Mouse (Mus musculus) hematopoietic stem cell, adult 5-6 weeks (primary cell): Measurements from ENCODE around the gene Gfi1b. TPM values are rescaled to one million over a fixed set of nuclear protein-coding genes. Genes with fewer than 3 reads are reported as not detected.

ENCODE experiments used
- ATAC-seq, 2 experiments: fragments of 125-278 bp in 1 of 2; replicated peaks in 1 of 2; 2 replicates each; pipeline ENCODE4 v1.8.0; 2016 to 2017; ENCODE audit warnings: inconsistent platforms in 2 of 2, mild to moderate bottlenecking in 2 of 2, moderate number of reproducible peaks in 2 of 2, low read depth in 1 of 2, moderate TSS enrichment in 1 of 2; ENCODE audit not compliant: low FRiP score in 2 of 2, poor library complexity in 2 of 2, severe bottlenecking in 2 of 2, insufficient read depth in 1 of 2, low TSS enrichment in 1 of 2
- total RNA-seq: library from RNA; stranded (forward); fragments of 172-1452, 232-1000 nt; gene quantifications from 2 replicates; pipeline ENCODE4 v1.2.3, GENCODE M21; 2017

The Gfi1b gene
- total RNA-seq, result 16.4 and 23.5 TPM in 2 replicates

DNA sequence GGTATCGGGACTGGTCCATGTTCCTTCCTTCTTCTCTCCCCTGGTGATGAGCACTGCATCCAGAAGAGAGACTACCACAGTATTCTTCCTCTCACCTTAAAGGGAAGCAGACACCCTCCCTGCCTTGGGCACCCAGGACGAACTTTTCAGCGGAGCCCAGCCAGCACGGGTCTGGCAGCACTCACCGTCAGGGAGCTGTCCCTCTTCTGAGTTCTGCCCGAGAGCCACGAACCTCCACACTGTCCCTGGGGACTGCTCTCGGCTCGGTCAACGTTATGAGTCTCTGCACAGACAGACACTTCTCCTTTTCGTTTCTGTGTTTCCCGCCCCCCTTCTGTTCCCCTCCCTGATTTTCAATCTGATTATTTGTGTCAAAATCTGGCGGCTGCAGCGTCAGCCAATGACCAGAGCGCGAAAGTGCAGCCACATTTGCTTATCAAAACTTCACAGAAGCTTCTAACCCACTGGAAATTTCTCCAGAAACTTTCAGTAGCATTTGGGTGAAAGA is at the start of gene Gfi1b:
TSS of gene Gfi1b (minus strand) at position 319 of the 508 bp plus-strand sequence.
- ATAC-seq, result peak; percentile 73 to 75

DNA sequence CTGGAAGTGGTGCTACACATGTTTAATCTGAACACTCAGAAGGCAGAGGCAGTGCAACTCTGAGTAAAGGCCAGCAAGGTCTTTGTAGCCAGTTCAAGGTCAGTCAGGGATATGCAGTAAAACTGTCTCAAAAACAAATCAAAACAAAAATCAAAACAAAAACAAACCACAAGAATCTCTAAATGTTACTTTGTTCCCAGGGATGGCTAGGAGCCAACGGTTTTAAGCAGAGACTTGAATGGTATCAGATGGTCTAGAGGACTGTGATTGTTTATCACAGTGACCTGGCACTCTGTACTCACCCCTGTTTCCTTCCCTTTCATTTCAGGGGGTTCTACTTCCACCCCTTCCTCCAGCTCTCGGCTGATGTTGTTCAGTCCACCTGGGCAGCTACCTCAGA is 49.7 kb upstream of the Gfi1b start:
- no peak for ATAC-seq

DNA sequence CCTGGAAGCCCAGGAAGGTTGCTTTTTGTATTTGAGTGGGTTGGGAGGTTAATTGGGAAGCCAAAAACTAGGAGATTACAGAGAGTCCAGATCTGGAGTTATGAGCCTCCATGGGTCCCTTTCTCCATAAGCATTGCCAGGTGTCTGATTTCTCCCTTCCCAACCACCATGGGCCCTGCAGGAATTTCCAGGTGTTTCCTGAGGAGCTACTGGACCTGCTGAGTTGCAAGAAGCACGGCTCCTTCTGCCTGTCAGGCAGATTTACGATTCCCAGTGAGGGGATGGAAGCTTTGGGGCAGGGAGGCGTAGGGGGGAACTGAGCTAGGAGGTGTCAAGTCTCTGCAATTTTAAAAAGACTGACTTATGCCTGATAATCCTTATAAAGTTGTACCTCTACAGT is 44.0 kb upstream of the Gfi1b start:
- ATAC-seq, result no peak

DNA sequence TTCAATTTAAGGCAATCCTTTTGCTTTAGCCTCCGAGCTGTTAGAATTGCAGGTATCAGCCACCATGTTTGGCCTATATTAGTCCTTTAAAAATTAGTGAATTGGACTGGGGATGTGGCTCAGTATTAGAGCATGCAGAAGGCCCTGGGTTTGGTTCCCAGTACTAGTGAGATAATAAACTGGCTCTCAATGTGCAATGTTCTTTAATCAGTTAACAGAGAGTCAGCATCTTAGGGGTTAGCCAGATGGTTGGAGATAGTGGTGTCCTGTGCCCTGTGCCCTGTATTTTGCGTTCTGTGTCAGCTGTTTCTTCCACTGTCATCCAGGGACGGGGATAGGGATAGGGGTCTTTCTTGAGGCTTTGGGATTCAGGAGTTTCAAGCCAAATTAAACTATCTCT is 41.1 kb upstream of the Gfi1b start:
- ATAC-seq, result no peak

DNA sequence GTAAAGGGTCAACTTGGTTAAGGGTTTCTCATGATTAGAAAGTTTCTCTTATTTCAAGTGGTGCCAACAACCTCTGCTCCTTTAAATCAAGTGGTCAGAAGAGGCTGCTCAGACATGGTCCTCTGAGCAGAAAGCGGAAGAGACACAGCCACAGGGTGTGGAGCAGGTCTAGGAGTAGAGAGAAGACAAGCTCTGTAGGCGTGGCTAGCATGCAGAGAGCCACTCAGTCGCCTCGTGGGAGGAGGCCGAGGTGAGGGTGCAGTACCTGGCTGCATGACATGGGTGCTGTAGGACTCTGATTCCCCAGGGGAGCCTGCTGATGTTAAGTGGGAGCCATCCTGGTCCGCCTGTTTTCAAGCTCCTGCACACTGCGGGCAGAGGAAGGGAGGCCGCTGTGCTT is 34.4 kb upstream of the Gfi1b start:
- ATAC-seq, result no peak

DNA sequence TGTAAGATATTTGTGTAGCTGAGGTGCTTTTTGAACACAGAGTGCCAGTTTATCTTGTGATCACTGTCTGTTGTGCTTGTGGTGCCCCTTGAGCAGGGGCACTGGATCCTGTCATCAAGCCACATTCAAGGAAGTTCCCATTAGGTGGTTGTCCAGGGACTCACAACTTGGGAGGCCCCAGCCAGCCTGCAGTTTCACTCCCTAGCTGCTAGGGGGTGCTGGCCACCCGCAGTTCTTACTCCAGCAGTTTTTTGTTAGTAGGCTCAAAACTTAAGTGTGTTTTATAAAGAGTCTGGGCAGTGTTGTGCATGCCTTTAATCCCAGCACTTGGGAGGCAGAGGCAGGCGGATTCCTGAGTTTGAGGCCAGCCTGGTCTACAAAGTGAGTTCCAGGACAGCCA is 32.5 kb upstream of the Gfi1b start:
- peak in 1 of 2 experiments; percentile 61; a peak in 2 of 4 replicates for ATAC-seq

DNA sequence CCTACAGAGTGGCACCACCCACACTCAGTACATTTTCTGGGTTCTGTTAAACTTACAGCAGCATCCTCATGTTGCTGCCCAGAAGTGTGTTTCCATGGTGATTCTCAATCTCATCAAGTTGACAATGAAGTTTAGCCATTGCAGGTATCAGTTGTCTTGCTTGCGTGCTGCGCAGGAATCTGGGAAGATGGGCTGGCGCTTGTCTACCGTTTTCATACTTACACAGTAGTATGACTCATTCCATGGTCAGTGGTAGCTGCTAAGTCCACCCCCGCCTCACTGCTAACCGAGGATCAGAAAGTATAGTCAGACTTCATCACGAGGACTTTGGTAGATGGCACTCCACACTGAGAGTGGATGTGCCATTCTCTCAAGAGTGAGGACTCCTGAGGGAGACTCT is 31.6 kb upstream of the Gfi1b start:
- ATAC-seq, result no peak

DNA sequence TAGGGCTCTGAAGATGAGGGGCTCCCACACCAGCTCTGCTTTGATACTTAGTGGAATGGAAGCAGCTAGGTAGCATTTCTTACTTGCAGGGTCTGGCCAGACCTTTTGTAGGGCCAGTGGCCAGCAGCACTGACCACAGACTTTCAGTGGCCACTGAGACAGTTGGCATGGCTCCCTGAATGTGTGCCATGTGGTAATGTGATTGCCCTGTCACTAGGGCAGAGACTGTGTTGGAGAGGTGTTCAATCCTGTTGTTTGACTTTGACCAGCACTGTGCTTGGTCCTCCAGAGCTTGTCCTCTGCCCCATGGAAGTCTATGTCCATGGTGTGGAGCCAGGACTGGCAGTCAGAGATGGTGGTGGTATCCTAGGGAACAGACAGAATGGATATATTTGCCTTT is 28.7 kb upstream of the Gfi1b start:
- no peak for ATAC-seq

DNA sequence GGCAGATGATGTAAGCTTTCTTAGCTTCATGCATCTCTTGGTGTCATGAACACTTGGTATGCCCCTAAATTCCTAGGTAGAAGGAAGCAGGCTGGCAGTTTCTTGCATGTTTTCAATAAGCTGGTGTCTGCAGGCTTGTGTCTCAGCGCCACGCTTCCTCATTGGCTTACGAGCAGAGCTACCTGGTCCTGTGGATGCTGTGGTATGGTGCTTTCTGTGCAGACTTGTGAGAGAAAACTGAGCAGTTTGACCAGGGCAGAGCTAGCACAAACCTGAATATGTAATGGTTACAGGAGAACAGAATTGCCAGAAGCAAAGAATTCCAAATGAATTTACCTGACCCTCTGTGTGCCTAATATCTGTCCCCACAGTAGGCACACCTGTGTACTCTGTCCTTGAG is 21.3 kb upstream of the Gfi1b start:
- ATAC-seq, result no peak

DNA sequence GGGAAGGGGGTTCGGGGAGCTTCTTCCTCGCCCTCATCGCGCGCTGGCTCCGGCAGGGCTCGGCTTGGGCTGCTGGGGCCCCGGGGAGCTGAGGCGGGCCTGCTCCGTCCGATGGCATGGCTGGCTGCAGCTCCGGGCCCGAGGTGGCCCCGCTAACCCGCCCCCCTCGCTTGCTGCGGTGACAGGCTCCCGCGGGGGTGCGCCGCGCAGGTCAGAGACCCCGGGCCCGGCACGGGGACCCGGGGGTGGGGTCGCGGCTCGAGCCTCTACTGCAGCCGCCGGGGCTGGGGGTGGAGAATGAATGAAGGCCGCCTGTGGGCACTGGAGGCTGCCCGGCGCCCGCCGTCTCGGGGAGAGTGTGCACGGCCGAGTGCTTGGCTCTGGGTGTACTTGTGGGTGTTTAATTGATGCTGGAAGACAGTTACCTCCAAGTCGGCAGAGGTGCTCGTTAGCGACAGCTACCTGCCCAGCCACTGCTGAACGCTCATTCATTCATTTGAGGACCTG is 19.7 kb upstream of the Gfi1b start:
- no peak for ATAC-seq

DNA sequence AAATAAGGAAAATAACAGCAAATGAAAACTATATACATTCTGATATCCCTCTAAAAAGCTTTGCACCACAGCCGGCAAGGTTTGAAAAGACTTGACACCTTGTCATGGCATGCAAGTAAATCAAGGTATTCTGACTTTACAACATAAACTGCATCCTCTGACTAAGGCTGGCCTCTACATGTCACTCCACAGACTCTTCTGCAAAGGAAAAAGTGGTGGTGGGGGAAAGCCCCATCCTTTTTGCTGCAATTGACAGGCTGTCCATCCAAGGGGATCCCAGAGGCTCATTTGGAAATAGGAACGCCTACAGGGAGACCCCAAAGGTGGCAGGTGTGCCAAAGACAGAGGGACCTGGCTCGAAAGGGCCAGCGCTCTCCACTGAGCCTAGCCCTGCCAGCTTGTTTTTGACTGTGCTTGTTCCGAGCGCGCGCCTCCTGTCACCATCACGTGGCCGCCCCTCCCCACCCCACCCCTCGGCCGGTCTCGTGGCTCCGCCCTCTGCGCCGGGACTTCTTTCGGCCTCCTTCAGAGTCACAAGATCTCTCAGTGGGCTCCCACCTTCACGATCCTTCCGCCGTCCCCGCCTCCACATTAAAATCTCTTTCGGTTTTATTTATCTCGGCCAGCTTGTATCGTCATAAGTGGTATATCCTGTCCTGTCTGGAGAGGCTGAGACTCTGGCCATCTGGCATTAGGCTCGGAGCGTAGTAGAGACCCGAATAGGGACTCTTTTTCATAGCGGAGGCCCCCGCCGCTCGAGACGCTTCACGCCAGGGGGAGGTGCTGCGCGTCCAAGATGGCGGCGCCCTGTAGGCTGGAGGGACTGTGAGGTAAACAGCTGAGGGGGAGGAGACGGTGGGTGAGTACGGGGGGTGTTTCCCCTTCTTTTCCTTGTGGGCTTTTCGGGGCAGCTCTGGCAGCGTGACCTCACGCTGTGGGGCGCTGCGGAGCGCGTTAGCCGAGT is 19.0 kb upstream of the Gfi1b start, which contains the start of gene Tsc1:
TSS of gene Tsc1 (plus strand) at position 768 of the 964 bp plus-strand sequence.
- peak; percentile 93 to 96 for ATAC-seq

DNA sequence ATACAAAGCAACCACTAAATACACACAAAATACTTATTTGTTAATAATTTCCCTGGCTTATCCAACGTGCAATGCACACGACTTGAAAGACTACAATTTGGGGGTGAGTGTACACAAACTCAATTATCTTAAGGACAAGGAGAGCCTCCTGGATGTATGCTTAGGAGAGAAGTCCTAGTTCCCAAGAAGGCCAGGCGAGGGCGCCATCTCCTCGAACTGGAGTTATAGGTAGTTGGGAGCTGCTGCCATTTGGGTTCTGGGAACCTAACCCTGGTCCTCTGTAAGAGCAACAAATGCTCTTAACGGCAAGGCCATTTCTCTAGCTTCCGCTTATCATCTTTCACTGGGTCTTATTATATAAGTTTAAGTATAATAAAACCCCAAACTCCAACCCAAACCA is 18.0 kb upstream of the Gfi1b start:
- no peak for ATAC-seq

DNA sequence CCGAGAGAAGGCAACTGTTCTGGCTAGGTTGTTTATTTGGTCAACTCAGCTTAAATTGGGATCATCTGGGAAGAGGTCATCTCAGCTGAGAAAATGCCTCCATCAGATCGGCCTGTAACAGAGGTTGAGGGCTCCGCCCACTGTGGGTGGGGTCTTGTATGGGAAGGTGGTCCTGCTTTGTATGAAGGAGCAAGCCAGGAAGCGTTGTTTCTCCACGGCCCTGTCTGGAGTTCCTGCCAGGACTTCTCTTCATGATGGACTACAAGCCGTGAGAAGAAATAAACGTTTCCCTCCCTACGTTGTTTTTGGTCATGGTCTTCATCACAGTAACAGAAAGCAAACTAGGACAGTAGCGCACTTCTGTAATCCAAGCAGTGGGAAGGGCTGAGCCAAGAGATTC is 17.1 kb upstream of the Gfi1b start:
- ATAC-seq, result no peak

DNA sequence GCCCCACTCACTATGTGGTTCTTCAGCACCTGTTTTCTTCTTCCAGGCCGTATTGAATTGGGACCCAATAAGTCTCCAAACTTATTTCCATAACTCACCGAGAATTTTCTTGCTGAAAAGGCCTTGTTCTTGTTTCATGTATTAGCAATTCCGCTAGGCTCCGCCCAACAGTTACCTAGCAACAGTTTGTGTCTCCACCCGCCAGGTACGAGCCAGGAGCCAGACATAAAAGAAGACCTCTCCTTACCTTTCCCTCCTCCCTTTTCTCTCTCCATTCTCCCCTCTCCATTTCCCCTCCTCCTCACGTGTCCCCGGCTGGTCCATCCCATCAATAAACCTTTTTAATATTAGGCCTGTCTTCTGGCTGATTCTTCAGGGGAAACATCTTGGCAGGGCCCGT is 16.6 kb upstream of the Gfi1b start:
- ATAC-seq, result no peak

DNA sequence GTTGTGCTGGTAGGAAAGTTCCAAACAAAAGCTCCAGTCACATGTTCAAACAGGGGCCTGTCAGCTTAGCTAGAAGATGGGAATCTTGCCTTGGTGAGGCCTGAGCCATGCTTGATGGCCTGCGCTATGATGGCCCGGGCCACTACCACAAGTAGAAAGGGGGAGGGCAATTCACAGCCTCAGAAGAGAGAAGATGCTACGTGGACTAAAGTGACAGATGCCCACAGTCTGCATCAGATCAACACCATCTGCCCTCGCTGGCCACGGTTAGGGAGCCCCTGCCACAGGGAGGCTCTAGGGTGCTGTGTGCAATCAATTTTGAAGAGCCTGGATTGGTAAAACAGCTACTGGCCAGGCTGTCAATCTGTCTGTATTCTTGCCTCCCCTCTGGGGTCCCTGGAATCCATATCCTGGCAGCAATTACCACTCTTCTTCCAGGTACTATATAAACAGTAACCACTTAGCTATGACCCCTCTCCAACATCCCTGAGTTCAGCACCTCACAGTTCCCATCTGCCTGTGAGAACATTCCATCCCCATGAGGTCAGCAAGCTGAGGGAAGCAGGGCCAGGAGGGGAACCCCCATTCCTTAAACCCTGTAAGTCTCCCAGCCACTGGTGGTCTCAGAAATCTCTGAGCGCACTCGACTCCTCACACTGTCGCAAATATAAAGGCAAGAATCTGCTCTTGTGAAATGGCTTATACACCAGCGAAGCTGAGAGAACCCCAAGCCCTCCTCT is 15.5 kb upstream of the Gfi1b start:
- ATAC-seq, result no peak

DNA sequence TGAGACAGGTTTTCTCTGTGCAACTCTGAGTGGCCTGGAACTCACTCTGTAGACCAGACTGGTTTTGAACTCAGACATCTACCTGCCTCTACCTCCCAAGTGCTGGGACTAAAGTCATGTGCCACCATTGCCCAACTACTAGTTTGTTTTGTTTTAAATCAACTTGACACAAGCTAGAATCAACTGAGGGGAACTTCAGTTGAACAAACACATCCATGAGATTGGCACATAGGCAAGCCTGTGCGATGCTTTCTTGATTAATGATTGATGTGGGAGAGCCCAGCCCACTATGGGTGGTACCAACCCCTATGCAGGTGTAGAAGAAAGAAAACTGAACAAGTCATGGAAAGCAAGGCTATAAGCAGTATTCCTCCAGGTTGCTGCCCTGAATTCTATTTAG is 13.4 kb upstream of the Gfi1b start:
- ATAC-seq, result no peak

DNA sequence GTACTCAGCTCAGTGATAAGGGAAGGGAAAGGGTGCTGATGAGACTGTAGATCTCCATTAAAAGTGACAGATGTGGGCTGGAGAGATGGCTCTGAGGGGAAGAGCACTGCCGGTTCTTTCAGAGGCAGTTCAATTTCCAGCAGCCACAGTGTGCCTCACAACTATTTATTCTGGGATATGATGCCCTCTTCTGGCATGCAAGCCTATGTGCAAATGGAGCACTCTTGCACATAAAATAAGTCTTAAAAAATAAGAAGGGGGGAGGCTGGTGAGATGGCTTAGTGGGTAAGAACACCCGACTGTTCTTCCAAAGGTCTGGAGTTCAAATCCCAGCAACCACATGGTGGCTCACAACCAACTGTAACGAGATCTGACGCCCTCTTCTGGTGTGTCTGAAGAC is 11.4 kb upstream of the Gfi1b start:
- ATAC-seq, result 0 out of 4 replicates have a peak, but pooled peaks of 1 of the 2 experiments have one; percentile 22

DNA sequence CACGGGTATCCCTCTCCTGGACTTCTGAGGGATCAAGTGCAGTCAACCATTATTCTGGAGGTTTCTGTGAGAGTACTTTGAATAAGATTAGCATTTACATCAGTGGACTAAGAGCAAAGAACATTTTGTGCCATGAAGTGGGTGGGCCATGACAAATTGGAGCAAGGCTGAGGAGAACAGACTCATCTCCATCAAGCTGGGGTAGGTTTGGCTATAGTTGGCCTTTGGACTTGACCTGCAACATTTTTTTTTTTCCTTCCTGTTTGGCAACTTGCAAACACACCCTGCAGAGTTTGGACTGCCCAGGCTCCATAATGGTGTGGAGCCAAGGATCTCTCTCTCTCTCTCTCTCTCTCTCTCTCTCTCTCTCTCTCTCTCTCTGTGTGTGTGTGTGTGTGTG is 10.8 kb upstream of the Gfi1b start:
- ATAC-seq, result no peak
